Mouse (Mus musculus): Measurements from ENCODE around the gene Abat. TPM values are rescaled to one million over a fixed set of nuclear protein-coding genes. Genes with fewer than 3 reads are reported as not detected.

Gene Abat
- polyA plus RNA-seq, 1 experiment = 0.05 TPM

DNA sequence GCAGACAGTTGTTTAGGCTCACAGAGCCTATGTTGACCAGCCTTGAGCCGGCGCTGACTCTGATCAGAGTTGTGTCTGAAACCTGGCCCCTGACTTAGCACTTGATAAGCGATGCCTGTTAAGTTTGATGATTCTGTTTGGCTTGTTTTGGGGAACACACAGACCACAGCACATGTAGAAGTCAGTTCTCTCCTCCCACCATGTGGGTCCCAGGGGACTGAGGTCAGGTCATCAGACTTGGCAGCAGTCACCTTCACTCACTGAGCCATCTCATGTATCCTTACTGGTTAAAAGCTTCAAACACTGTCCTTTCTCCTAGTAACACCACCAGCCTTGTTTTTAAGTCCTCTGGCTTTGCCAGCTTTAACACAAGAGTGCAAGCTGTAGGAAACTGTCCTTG, 136.8 kb downstream of the Abat start:
- H3K79me3 ChIP-seq (ENCODE audit: low read depth) = no peaks in the 10 kb centered on the region
- no peak overlapping the region for H3K4me3 ChIP-seq (ENCODE audit: insufficient read depth, poor library complexity, severe bottlenecking)
- peaks cover 87% of the 10 kb centered on the region for H3K36me3 ChIP-seq (ENCODE audit: control insufficient read depth, insufficient read depth)
- no peaks in the 10 kb centered on the region for H3K79me2 ChIP-seq (ENCODE audit: control insufficient read depth, insufficient read depth)
- H3ac ChIP-seq (ENCODE audit: control insufficient read depth, insufficient read length, low read depth) = no peak overlapping the region
- no peak for TF ChIP-seq CTCF (IDR thresholded peaks at IDR 0.05; ENCODE audit: control insufficient read depth, insufficient read depth, insufficient read length)
- H3K27me3 ChIP-seq (ENCODE audit: control insufficient read depth, insufficient read depth, insufficient read length) = no peaks in the 10 kb centered on the region

DNA sequence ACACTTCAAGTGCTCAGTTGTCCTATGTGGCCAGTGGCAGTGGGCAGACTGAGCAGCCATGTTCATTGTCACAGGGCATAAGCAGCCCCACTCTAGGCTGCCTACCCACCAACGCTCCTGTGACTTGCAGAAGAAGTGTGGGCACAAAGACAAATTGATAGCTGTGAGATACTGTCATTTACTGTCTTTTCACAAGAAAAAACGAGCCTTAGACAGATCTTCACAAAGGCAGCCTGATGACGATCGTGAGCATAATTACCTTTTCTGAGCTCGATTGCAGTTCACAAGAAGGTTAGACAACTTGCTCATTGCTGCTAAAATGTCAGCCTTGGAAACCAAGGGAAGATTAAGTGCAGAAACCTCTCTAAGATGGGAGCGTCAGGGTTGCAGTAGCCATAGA, 141.9 kb downstream of the Abat start:
- Histone ChIP-seq H3ac (ENCODE audit: control insufficient read depth, insufficient read length, low read depth) (no peak overlapping the region), H3K79me3 (ENCODE audit: low read depth) (no peaks in the 10 kb centered on the region), H3K79me2 (ENCODE audit: control insufficient read depth, insufficient read depth) (no peaks in the 10 kb centered on the region), H3K4me3 (ENCODE audit: insufficient read depth, poor library complexity, severe bottlenecking) (no peak overlapping the region), H3K36me3 (ENCODE audit: control insufficient read depth, insufficient read depth) (peaks cover 68% of the 10 kb centered on the region), H3K27me3 (ENCODE audit: control insufficient read depth, insufficient read depth, insufficient read length) (no peaks in the 10 kb centered on the region)
- TF ChIP-seq CTCF (IDR thresholded peaks at IDR 0.05; ENCODE audit: control insufficient read depth, insufficient read depth, insufficient read length) = no peak
- TF ChIP-seq MYOG (IDR thresholded peaks at IDR 0.05; ENCODE audit: control insufficient read depth, extremely low read depth, insufficient read length) = no peak
- TF ChIP-seq USF1 (IDR thresholded peaks at IDR 0.05; ENCODE audit: low read depth) = no peak
- TF ChIP-seq CEBPB (IDR thresholded peaks at IDR 0.05; ENCODE audit: low read depth) = no peak
- no peak for TF ChIP-seq MYOD1 (IDR thresholded peaks at IDR 0.05; ENCODE audit: control insufficient read depth, insufficient read length, low read depth)
- TF ChIP-seq MAX (IDR thresholded peaks at IDR 0.05) = no peak
- TF ChIP-seq FOSL1 (IDR thresholded peaks at IDR 0.05; ENCODE audit: insufficient read depth, low read length, poor library complexity, severe bottlenecking) = no peak

DNA sequence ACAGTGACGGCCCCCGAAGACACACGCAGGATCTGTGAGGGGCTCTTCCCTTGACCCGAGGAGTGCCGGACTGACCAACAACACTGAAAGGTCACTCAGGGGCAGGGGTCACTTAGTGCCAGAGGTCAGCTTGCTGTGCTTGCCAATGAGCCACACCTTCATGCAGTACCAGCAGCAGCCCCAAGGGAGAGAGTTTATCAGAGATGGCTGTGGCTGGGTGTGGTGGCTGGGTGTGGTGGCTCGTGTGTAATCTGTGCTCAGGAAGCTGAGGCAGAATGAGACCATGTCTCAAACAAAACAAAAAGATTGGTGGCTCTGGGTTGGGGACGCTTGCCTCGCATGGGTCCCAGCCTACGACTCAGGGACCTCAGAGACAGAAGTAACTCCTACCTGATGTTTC, 142.4 kb downstream of the Abat start:
- Histone ChIP-seq H3K36me3 (ENCODE audit: control insufficient read depth, insufficient read depth) (peaks cover 69% of the 10 kb centered on the region), H3ac (ENCODE audit: control insufficient read depth, insufficient read length, low read depth) (no peak overlapping the region), H3K4me3 (ENCODE audit: insufficient read depth, poor library complexity, severe bottlenecking) (no peak overlapping the region), H3K27me3 (ENCODE audit: control insufficient read depth, insufficient read depth, insufficient read length) (no peaks in the 10 kb centered on the region), H3K79me3 (ENCODE audit: low read depth) (no peaks in the 10 kb centered on the region), H3K79me2 (ENCODE audit: control insufficient read depth, insufficient read depth) (no peaks in the 10 kb centered on the region)
- TF ChIP-seq MYOD1 (IDR thresholded peaks at IDR 0.05; ENCODE audit: control insufficient read depth, insufficient read length, low read depth) (no peak), USF1 (IDR thresholded peaks at IDR 0.05; ENCODE audit: low read depth) (no peak), FOSL1 (IDR thresholded peaks at IDR 0.05; ENCODE audit: insufficient read depth, low read length, poor library complexity, severe bottlenecking) (no peak), MYOG (IDR thresholded peaks at IDR 0.05; ENCODE audit: control insufficient read depth, extremely low read depth, insufficient read length) (no peak), CTCF (IDR thresholded peaks at IDR 0.05; ENCODE audit: control insufficient read depth, insufficient read depth, insufficient read length) (no peak), CEBPB (IDR thresholded peaks at IDR 0.05; ENCODE audit: low read depth) (no peak), MAX (IDR thresholded peaks at IDR 0.05) (no peak)

DNA sequence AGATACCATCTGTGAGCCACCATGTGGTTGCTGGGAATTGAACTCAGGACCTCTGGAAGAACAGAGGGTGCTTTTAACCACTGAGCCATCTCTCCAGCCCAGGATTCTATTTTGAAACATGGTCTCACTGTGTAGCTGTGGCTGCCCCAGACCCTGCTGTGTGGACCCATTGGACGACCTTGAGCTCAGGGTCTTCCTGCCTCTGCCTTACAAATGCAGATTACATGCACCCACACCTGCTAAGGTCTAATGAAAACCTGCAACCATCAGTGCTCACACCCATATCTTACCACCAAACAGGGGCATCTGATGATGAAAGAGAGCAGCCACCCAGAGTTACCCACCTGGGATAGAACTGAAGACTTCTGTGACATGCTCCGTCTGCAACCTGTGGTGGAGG, 143.0 kb downstream of the Abat start:
- H3K79me3 ChIP-seq (ENCODE audit: low read depth) = no peaks in the 10 kb centered on the region
- H3K36me3 ChIP-seq (ENCODE audit: control insufficient read depth, insufficient read depth) = peaks cover 66% of the 10 kb centered on the region
- no peak overlapping the region for H3K4me3 ChIP-seq (ENCODE audit: insufficient read depth, poor library complexity, severe bottlenecking)
- no peak overlapping the region for H3ac ChIP-seq (ENCODE audit: control insufficient read depth, insufficient read length, low read depth)
- no peaks in the 10 kb centered on the region for H3K27me3 ChIP-seq (ENCODE audit: control insufficient read depth, insufficient read depth, insufficient read length)
- no peaks in the 10 kb centered on the region for H3K79me2 ChIP-seq (ENCODE audit: control insufficient read depth, insufficient read depth)
- TF ChIP-seq MAX (IDR thresholded peaks at IDR 0.05) (no peak), FOSL1 (IDR thresholded peaks at IDR 0.05; ENCODE audit: insufficient read depth, low read length, poor library complexity, severe bottlenecking) (no peak), MYOG (IDR thresholded peaks at IDR 0.05; ENCODE audit: control insufficient read depth, extremely low read depth, insufficient read length) (no peak), CTCF (IDR thresholded peaks at IDR 0.05; ENCODE audit: control insufficient read depth, insufficient read depth, insufficient read length) (no peak), CEBPB (IDR thresholded peaks at IDR 0.05; ENCODE audit: low read depth) (no peak), USF1 (IDR thresholded peaks at IDR 0.05; ENCODE audit: low read depth) (no peak), MYOD1 (IDR thresholded peaks at IDR 0.05; ENCODE audit: control insufficient read depth, insufficient read length, low read depth) (no peak)

DNA sequence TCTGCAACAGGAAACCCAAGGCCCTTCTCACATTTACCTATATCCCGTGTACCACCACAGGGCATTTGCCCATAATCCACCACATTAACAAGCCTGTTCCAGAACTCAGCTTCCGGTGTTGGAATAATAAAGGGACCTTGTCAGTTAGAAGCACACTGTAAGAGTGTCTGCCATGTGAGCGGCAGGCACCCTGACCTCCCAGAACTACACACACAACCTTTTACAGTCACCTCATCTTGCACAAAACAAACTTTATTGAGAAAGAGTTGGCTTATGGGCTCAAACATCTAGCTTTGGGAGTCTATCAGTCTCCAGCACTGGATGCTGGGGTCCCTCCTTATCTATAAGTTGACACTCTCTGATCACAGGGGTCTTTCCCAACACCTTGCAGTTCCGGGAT, 145.1 kb downstream of the Abat start:
- Histone ChIP-seq H3K27me3 (ENCODE audit: control insufficient read depth, insufficient read depth, insufficient read length) (no peaks in the 10 kb centered on the region), H3K79me2 (ENCODE audit: control insufficient read depth, insufficient read depth) (peaks cover 4% of the 10 kb centered on the region), H3K4me3 (ENCODE audit: insufficient read depth, poor library complexity, severe bottlenecking) (no peak overlapping the region), H3K79me3 (ENCODE audit: low read depth) (peaks cover 2% of the 10 kb centered on the region), H3K36me3 (ENCODE audit: control insufficient read depth, insufficient read depth) (peaks cover 64% of the 10 kb centered on the region), H3ac (ENCODE audit: control insufficient read depth, insufficient read length, low read depth) (no peak overlapping the region)
- TF ChIP-seq MYOG (IDR thresholded peaks at IDR 0.05; ENCODE audit: control insufficient read depth, extremely low read depth, insufficient read length) = no peak
- TF ChIP-seq CEBPB (IDR thresholded peaks at IDR 0.05; ENCODE audit: low read depth) = no peak
- no peak for TF ChIP-seq FOSL1 (IDR thresholded peaks at IDR 0.05; ENCODE audit: insufficient read depth, low read length, poor library complexity, severe bottlenecking)
- no peak for TF ChIP-seq MAX (IDR thresholded peaks at IDR 0.05)
- TF ChIP-seq CTCF (IDR thresholded peaks at IDR 0.05; ENCODE audit: control insufficient read depth, insufficient read depth, insufficient read length) = no peak
- no peak for TF ChIP-seq USF1 (IDR thresholded peaks at IDR 0.05; ENCODE audit: low read depth)
- no peak for TF ChIP-seq MYOD1 (IDR thresholded peaks at IDR 0.05; ENCODE audit: control insufficient read depth, insufficient read length, low read depth)

GRCm38 (mm10) chr16:8658764-8659163, 145.5 kb downstream of the Abat start:
- Histone ChIP-seq H3K79me3 (ENCODE audit: low read depth) (peaks cover 3% of the 10 kb centered on the region), H3K36me3 (ENCODE audit: control insufficient read depth, insufficient read depth) (peaks cover 64% of the 10 kb centered on the region), H3K4me3 (ENCODE audit: insufficient read depth, poor library complexity, severe bottlenecking) (no peak overlapping the region), H3K79me2 (ENCODE audit: control insufficient read depth, insufficient read depth) (peaks cover 8% of the 10 kb centered on the region), H3K27me3 (ENCODE audit: control insufficient read depth, insufficient read depth, insufficient read length) (no peaks in the 10 kb centered on the region), H3ac (ENCODE audit: control insufficient read depth, insufficient read length, low read depth) (no peak overlapping the region)
- no peak for TF ChIP-seq CTCF (IDR thresholded peaks at IDR 0.05; ENCODE audit: control insufficient read depth, insufficient read depth, insufficient read length)
- TF ChIP-seq FOSL1 (IDR thresholded peaks at IDR 0.05; ENCODE audit: insufficient read depth, low read length, poor library complexity, severe bottlenecking) = no peak
- no peak for TF ChIP-seq MAX (IDR thresholded peaks at IDR 0.05)
- no peak for TF ChIP-seq CEBPB (IDR thresholded peaks at IDR 0.05; ENCODE audit: low read depth)
- TF ChIP-seq USF1 (IDR thresholded peaks at IDR 0.05; ENCODE audit: low read depth) = no peak
- TF ChIP-seq MYOD1 (IDR thresholded peaks at IDR 0.05; ENCODE audit: control insufficient read depth, insufficient read length, low read depth) = no peak
- no peak for TF ChIP-seq MYOG (IDR thresholded peaks at IDR 0.05; ENCODE audit: control insufficient read depth, extremely low read depth, insufficient read length)

Measured in C2C12 (cell line).